Mouse (Mus musculus) bone marrow, adult 2 months (tissue): ENCODE data around the gene Rplp0.

Experiments used
- CTCF ChIP-seq: fragments of 200-500 bp; IDR thresholded peaks from 2 replicates; pipeline ENCODE4 v1.5.1; 2011; ENCODE audit warnings: low read length, control low read depth; ENCODE audit not compliant: control insufficient read depth, insufficient read depth
- POLR2A ChIP-seq: fragments of 200-500 bp; IDR thresholded peaks from 2 replicates; pipeline ENCODE4 v1.6.1; 2011; ENCODE audit warnings: low read depth, mild to moderate bottlenecking, control low read depth, low read length, borderline replicate concordance; ENCODE audit not compliant: control insufficient read depth

DNA sequence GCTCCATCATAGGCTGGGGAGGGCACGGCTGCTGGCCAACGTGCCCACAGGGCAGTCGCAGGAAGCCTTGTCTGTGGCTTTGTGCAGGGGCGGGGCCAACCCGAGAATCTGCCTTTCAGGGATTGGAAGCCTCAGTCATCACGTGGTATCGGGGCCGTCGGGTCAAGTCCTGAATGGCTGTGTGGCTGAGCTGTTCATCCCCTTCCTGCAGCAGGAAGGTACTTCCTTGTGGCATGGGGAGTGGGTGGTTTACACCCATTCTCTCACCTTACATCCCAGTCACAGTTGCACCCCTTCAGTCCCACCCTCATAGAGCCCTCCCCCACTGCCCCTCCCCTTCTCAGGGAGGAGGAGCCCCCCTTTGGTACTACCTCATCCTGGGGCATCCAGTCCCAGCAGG is 22.4 kb downstream of the Rplp0 start:
- TF ChIP-seq POLR2A: no peak
- TF ChIP-seq CTCF: no peak
